Mouse (Mus musculus) lung, adult 18-20 months (tissue): ENCODE data around the gene A3galt2.
A peak's percentile ranks its signal among the peaks of the same experiment; 100 is the strongest.

Experiments
- DNase-seq, 2 experiments: peaks; one replicate each; pipeline ENCODE4 v3.0.0; 2022; ENCODE audit warnings: mixed read lengths in 2 of 2

A3galt2 gene

DNA sequence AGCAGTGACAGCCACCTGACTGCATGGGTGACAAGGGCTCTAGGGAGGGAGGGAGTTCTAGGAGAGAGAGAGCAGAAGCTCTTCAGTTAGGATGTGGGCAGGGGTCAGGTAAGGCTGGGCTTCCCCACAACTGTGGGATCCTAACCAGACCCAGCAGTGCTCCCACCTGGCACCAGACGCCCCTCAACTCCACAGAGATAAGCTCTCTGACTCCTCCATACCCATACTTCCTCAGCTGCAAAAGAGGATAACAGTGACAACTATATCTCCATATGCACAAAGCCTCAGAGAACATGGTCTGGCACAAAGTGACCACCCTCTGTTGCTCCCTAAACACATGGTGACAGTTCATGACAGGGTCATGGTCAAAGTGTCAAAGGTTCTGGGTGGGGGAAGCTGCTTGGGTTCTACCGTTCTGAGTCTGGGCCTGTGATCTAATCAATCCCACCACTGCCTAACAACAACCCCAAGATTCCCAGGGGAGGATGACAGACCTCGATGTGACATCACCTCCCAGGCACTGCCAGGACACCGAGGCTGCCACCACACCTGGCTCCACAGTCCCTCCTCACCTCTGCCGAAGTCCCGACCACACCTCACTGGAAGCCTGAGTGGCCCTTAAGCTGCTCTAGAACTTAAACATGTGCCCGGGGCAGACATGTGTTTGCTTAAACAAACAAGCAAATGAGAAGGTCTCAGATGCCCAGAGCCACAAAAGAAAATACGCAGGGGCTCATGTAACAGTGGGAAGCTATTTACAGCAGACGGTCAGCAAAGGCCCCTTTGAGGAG, 46.7 kb downstream of the A3galt2 start:
- DNase-seq, result peak; percentile 68 to 80

- no peak for DNase-seq
These were observed 48.4 kb downstream of the A3galt2 start for GRCm38 (mm10) chr4:128803569-128803968.

DNA sequence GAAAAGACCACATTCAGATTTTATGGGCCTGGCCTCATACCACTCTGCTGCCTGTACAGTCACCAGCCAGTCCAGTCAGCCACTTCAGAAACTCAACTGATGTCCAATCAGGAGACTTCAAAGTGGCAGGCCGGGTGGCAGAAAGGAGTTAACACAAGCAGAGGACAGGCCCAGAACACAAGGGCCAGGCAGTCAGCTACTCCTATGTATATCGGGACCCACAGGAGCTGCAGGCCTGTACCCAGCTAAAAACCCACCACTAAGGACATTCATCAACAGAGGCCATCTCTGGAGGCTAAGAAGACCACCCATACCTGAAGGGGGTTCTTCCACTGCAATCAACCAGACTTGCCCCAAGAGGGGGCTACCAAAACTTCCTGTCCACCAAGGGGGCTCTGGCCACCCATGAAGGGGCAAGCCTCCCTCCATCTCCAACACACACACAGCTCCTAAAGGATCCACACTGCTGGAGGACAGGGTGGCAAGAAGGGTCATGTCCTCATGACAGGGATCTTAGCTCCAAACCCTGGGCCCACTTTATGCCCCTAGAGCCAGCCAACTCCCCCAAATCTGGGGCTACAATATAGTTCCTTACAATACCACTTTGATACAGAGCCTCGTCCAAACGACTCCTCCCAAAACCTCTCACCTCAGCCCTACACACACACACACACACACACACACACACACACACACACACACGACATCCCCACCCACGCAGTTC, 49.4 kb downstream of the A3galt2 start:
- no peak for DNase-seq

DNA sequence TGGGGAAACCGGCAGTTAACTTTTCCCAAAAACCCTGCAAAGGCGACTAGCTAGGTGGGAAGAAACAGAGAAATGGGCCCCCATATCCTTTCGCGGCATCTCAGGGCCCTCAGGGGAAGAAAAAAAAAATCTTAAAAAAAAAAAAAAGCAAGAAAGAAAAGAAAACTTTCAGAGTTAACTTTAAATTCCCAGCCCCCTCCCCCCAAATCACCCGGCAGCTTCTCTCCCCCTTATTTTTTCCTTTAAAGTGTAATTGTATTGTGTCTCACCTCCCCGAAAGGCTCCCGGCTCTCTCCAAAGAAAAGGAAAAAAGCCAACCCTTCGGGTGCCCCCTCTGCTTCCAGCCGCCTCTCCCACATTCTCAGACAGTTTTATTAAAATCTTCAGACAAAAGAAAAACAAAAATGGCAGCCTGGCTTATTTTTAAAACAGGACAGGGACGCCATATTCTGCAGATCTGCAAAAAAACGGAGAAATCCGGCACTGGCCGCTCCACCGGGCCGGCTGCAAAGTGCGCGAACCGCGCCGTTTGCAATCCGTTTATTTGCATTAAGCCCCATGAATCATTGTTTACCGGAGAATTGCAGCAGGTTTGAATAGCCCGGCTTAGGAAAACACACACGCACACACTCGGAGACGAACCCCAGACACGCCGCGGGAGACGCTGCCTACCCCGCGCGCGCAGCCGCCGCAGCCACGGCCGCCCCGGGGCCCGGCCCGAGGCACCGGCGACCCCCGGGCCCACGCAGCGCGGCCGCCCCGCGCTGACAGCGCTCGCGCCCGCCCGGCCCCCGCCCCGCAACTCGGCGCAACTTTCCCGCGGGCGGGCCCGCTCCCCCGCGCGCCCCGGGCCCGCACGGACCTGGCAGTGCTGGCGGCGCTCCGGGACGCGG, 50.2 kb downstream of the A3galt2 start:
- DNase-seq, result peak; percentile 41 to 50

DNA sequence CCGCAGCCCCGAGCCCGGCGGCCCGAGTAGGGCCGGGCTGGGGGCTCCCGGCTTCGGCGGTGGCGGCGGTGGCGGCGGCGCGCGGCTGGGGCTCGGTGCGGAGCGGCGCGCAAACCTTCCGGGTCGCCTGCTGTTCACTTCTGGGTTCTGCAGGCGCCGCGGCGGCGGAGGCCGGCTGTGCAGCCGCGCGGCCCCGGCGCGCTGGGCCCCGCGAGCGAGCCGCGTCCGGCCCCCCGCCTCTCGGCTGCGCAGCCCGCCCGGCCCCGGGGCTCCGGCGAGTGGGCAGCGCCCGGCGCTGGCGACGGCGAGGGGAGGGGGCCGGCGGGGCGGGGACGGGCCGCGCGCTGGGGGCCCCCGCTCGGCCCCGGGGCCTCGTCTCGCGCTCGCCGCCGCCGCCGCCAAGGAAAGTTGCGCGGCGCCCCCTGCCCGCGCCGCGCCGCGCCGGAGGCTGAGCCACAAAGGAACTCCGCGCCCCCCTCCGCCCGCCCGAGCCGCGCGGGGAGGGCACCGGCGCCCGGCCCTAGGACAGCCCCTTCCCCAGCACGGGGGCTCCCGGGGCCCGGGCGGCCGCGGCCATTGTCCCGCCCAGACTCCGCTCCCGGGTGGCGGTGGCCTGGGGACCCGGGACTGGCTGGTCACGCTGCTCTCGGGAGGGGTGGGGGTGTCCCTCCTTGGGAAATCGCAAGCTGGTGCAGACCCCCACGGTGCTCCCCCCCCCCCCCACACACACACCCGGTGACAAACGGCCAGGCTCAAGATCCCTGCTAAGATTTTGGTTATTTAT, 51.1 kb downstream of the A3galt2 start, which contains the start of gene Zfp362:
Zfp362 (minus strand) TSS at position 3 of the 784 bp plus-strand sequence.
- DNase-seq, result peak in 1 of 2 experiments; percentile 43

- peak; percentile 80 to 81 for DNase-seq
These were observed 51.6 kb downstream of the A3galt2 start for GRCm38 (mm10) chr4:128806827-128807179.

GRCm38 (mm10) chr4:128811382-128812056, 56.4 kb downstream of the A3galt2 start:
- DNase-seq, result peak; percentile 84 to 88

GRCm38 (mm10) chr4:128817011-128817410, 61.8 kb downstream of the A3galt2 start:
- no peak for DNase-seq
